Mouse (Mus musculus): ENCODE data around the gene Nrp1. TPM values are rescaled to one million over a fixed set of nuclear protein-coding genes. Genes with fewer than 3 reads are reported as not detected.

The Nrp1 gene
- total RNA-seq, 2 experiments from 2014 or later = 96.2 to 111 TPM

GRCm38 (mm10) chr8:128487966-128488931 is 129.8 kb downstream of the Nrp1 start:
- no peak for DNase-seq (ENCODE audit: extremely low spot score in 1 of 2, low spot score in 1 of 2)

- no peak for DNase-seq (ENCODE audit: extremely low spot score in 1 of 2, low spot score in 1 of 2)
Measured at GRCm38 (mm10) chr8:128489351-128489750, 130.9 kb downstream of the Nrp1 start.

GRCm38 (mm10) chr8:128491126-128492067 is 133.0 kb downstream of the Nrp1 start:
- DNase-seq (ENCODE audit: extremely low spot score in 1 of 2, low spot score in 1 of 2) = peak in 1 of 2 experiments; percentile 35

- no peak for DNase-seq (ENCODE audit: extremely low spot score in 1 of 2, low spot score in 1 of 2)
Measured at GRCm38 (mm10) chr8:128493801-128494200, 135.4 kb downstream of the Nrp1 start.

GRCm38 (mm10) chr8:128498836-128499235 is 140.4 kb downstream of the Nrp1 start:
- DNase-seq (ENCODE audit: extremely low spot score in 1 of 2, low spot score in 1 of 2) = no peak

- no peak for DNase-seq (ENCODE audit: extremely low spot score in 1 of 2, low spot score in 1 of 2)
Measured at GRCm38 (mm10) chr8:128504136-128504829, 145.9 kb downstream of the Nrp1 start.

GRCm38 (mm10) chr8:128505866-128506265 is 147.5 kb downstream of the Nrp1 start:
- DNase-seq (ENCODE audit: extremely low spot score in 1 of 2, low spot score in 1 of 2) = no peak

- DNase-seq (ENCODE audit: extremely low spot score in 1 of 2, low spot score in 1 of 2) = no peak
Measured at GRCm38 (mm10) chr8:128508723-128509122, 150.3 kb downstream of the Nrp1 start.

GRCm38 (mm10) chr8:128511021-128511420 is 152.6 kb downstream of the Nrp1 start:
- no peak for DNase-seq (ENCODE audit: extremely low spot score in 1 of 2, low spot score in 1 of 2)

- DNase-seq (ENCODE audit: extremely low spot score in 1 of 2, low spot score in 1 of 2) = no peak
Measured at GRCm38 (mm10) chr8:128511732-128512131, 153.3 kb downstream of the Nrp1 start.

- no peak for DNase-seq (ENCODE audit: extremely low spot score in 1 of 2, low spot score in 1 of 2)
Measured at GRCm38 (mm10) chr8:128516846-128517446, 158.5 kb downstream of the Nrp1 start.

GRCm38 (mm10) chr8:128517546-128518102 is 159.2 kb downstream of the Nrp1 start:
- DNase-seq (ENCODE audit: extremely low spot score in 1 of 2, low spot score in 1 of 2) = no peak

GRCm38 (mm10) chr8:128519366-128519765 is 161.0 kb downstream of the Nrp1 start:
- DNase-seq (ENCODE audit: extremely low spot score in 1 of 2, low spot score in 1 of 2) = no peak

GRCm38 (mm10) chr8:128523825-128524224 is 165.4 kb downstream of the Nrp1 start:
- DNase-seq (ENCODE audit: extremely low spot score in 1 of 2, low spot score in 1 of 2) = no peak

- no peak for DNase-seq (ENCODE audit: extremely low spot score in 1 of 2, low spot score in 1 of 2)
Measured at GRCm38 (mm10) chr8:128525912-128526311, 167.5 kb downstream of the Nrp1 start.

GRCm38 (mm10) chr8:128528591-128529383 is 170.4 kb downstream of the Nrp1 start:
- no peak for DNase-seq (ENCODE audit: extremely low spot score in 1 of 2, low spot score in 1 of 2)

- DNase-seq (ENCODE audit: extremely low spot score in 1 of 2, low spot score in 1 of 2) = no peak
Measured at GRCm38 (mm10) chr8:128534442-128534871, 176.1 kb downstream of the Nrp1 start.

- no peak for DNase-seq (ENCODE audit: extremely low spot score in 1 of 2, low spot score in 1 of 2)
Measured at GRCm38 (mm10) chr8:128535685-128536084, 177.3 kb downstream of the Nrp1 start.

GRCm38 (mm10) chr8:128538378-128538777 is 180.0 kb downstream of the Nrp1 start:
- no peak for DNase-seq (ENCODE audit: extremely low spot score in 1 of 2, low spot score in 1 of 2)

Data from layer of hippocampus, postnatal 25 days (tissue).